Mouse (Mus musculus) kidney, postnatal 0 days (tissue): ENCODE measurements around the gene Rnf150. TPM values are rescaled to one million over a fixed set of nuclear protein-coding genes. Genes with fewer than 3 reads are reported as not detected.

Experiments used
- ATAC-seq: fragments of 200-750 bp; cut with Nextera tagmentation; replicated peaks from 2 replicates; pipeline ENCODE4 v1.8.0; 2017; ENCODE audit warnings: low read depth, moderate number of reproducible peaks, moderate TSS enrichment, moderate library complexity; ENCODE audit not compliant: low FRiP score
- DNase-seq: peaks from one replicate; pipeline ENCODE4 v3.0.0-alpha.2; 2016; ENCODE audit warnings: low spot score
- H3K27ac ChIP-seq: fragments of 300-500 bp; sonication (generic); 2 replicates; pipeline ENCODE4 v1.5.1; 2014; ENCODE audit warnings: mild to moderate bottlenecking
- H3K27me3 ChIP-seq: fragments of 300-500 bp; sonication (generic); 2 replicates; pipeline ENCODE4 v1.6.1; 2014; ENCODE audit warnings: low read length, mixed read lengths; ENCODE audit not compliant: insufficient read depth
- H3K36me3 ChIP-seq: fragments of 300-500 bp; sonication (generic); 2 replicates; pipeline ENCODE4 v1.6.1; 2014; ENCODE audit warnings: low read length, mixed read lengths; ENCODE audit not compliant: insufficient read depth
- H3K4me1 ChIP-seq: fragments of 300-500 bp; sonication (generic); replicated peaks from 2 replicates; pipeline ENCODE4 v1.6.1; 2014; ENCODE audit warnings: antibody characterized with exemption, low read length, mixed read lengths; ENCODE audit not compliant: insufficient read depth
- H3K4me2 ChIP-seq: fragments of 300-500 bp; sonication (generic); 2 replicates; pipeline ENCODE4 v1.6.1; 2014; ENCODE audit warnings: mild to moderate bottlenecking, low read length, moderate library complexity, mixed read lengths
- H3K4me3 ChIP-seq: fragments of 300-500 bp; sonication (generic); replicated peaks from 2 replicates; pipeline ENCODE4 v1.5.1; 2014; ENCODE audit warnings: low read depth, low read length
- H3K9ac ChIP-seq: fragments of 300-500 bp; sonication (generic); 2 replicates; pipeline ENCODE4 v1.6.1; 2014; ENCODE audit warnings: low read depth, low read length
- H3K9me3 ChIP-seq: fragments of 300-500 bp; sonication (generic); replicated peaks from 2 replicates; pipeline ENCODE4 v1.6.1; 2016; ENCODE audit warnings: low read length, inconsistent platforms, mixed read lengths
- CTCF ChIP-seq: IDR thresholded peaks from 2 replicates; pipeline ENCODE4 v1.5.1; 2016; ENCODE audit warnings: antibody characterized with exemption, low read depth, mild to moderate bottlenecking, moderate library complexity
- WGBS: fragments of 180-500 bp; shearing (Covaris S2); extraction: QIAGEN DNeasy Blood & Tissue Kit; methylation state at CpG from one replicate; pipeline ENCODE4 v1.1.7; 2014; 5-methylcytosine and 5-hydroxymethylcytosine counted together
- polyA plus RNA-seq: library from polyadenylated mRNA; unstranded; fragments of >200 nt; fragmentation: Nextera tagmentation; extraction: Ambion mirVana; gene quantifications from 2 replicates; pipeline ENCODE4 v1.2.1, GENCODE M21; 2015

Rnf150 gene
- polyA plus RNA-seq, 1 experiment from 2014 or later = 1.3 TPM

DNA sequence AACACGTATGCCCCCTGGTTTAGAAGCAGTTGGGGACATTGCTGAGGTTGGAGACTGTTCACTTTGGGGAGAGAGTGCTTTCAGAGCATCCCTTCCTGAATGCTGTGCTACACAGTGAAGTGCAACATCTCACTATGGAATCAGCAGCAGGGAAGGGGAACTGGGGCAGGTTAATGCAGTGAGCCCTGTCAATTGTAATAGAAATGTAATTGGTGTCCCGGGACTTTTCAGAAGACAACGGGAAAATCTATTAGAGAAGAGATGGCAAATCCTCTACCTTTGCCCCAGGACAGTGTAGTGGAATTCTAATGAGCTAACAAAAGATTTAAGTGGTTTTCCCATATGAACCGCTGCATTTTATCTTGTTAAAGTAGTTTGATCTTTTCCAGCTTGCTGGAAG is 21.3 kb downstream of the Rnf150 start:
- no peak overlapping the region for H3K27ac ChIP-seq
- no peak overlapping the region for H3K4me3 ChIP-seq
- H3K4me1 ChIP-seq = no peaks in the 10 kb centered on the region
- no peaks in the 10 kb centered on the region for H3K27me3 ChIP-seq
- no peak for TF ChIP-seq CTCF
- H3K36me3 ChIP-seq = no peaks in the 10 kb centered on the region
- WGBS = 73% methylated on average over 4 of the region's 4 CpGs
- no peak overlapping the region for H3K4me2 ChIP-seq
- ATAC-seq (no peak), DNase-seq (no peak)
- no peak overlapping the region for H3K9ac ChIP-seq
- no peaks in the 10 kb centered on the region for H3K9me3 ChIP-seq

DNA sequence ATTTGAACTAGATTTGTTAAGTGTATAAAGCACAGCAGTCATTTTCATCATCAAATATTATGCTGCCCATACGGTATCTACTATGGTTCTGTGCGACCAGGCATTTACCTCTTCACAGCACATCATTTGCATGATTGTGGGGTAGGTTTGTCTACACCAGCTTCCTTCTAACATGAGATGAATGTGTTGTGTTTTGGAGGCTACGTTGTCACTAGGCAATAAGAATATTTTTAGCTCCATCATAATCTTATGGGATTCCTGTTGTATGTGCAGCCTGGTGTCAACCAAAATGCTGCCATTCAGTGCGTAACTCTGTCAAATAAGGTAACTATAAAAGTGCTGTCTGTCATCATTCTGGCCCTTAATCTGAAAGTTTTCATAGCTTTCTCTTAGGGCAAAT is 24.1 kb downstream of the Rnf150 start:
- ATAC-seq (no peak), DNase-seq (no peak)
- no peak overlapping the region for H3K4me3 ChIP-seq
- no peak overlapping the region for H3K4me2 ChIP-seq
- H3K27ac ChIP-seq = no peak overlapping the region
- no peak for TF ChIP-seq CTCF
- H3K9ac ChIP-seq = no peak overlapping the region
- H3K4me1 ChIP-seq = no peaks in the 10 kb centered on the region
- no peaks in the 10 kb centered on the region for H3K36me3 ChIP-seq
- 92% methylated on average over 4 of the region's 4 CpGs for WGBS
- no peaks in the 10 kb centered on the region for H3K27me3 ChIP-seq
- no peaks in the 10 kb centered on the region for H3K9me3 ChIP-seq

DNA sequence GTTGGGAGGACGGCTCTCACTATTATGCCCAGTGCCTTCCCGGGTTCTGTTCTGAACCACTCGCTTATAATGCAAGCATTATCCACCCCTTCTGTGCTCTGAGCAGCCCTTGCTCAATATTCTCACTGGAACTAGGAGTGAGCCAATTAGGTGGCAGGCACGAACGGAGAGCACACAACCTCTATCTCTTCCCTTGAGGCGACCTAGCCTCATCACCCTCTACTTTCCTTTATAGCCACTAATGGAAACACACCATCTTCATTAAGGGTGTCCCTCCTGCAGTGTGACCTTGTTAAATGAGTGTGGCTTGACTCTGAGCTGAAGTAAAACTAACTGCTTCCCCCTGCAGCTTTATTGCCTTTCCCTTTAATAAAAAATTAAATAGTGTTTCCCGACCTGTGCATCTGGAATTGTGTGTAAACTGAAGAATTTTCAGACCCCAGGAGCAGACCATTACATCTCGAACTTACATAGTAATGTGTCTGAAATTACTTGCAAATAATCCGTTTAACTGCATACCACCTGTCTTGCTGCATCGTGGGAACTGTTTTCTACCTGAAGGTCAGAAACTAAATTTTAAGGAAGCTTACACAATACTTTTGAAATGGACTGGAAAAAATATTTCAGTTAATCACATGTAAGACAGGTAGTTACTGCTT is 26.0 kb downstream of the Rnf150 start:
- no peak for TF ChIP-seq CTCF
- Histone ChIP-seq H3K27ac (no peak overlapping the region), H3K36me3 (no peaks in the 10 kb centered on the region), H3K4me2 (no peak overlapping the region), H3K9me3 (no peaks in the 10 kb centered on the region), H3K4me3 (no peak overlapping the region), H3K4me1 (no peaks in the 10 kb centered on the region), H3K27me3 (no peaks in the 10 kb centered on the region), H3K9ac (no peak overlapping the region)
- no peak for ATAC-seq
- no peak for DNase-seq
- WGBS = 71% methylated on average over 10 of the region's 10 CpGs

DNA sequence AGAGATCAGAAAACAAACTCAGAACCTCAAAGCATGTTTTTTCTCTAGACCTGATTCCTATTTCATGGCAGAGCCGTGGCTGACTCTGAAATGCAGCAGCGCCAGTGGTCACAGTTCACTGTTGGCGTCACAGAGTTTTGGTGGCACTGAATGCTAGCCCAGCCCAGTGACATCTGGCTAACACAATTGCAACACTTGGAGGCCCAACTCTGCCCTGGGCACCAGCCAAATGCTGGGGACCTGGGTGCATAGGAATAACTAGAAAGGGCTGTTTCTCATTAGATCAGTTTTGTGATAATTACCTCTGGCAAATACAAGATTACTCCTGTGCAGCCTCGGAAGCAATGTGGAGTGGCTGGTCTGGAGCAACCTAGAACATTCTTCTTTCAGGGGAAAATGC is 31.9 kb downstream of the Rnf150 start:
- DNase-seq = no peak
- no peaks in the 10 kb centered on the region for H3K36me3 ChIP-seq
- no peaks in the 10 kb centered on the region for H3K9me3 ChIP-seq
- H3K4me3 ChIP-seq = no peak overlapping the region
- H3K4me2 ChIP-seq = no peak overlapping the region
- no peak for TF ChIP-seq CTCF
- H3K27me3 ChIP-seq = no peaks in the 10 kb centered on the region
- WGBS = 83% methylated on average over 4 of the region's 4 CpGs
- H3K4me1 ChIP-seq = no peaks in the 10 kb centered on the region
- H3K27ac ChIP-seq = no peak overlapping the region
- no peak for ATAC-seq
- no peak overlapping the region for H3K9ac ChIP-seq

DNA sequence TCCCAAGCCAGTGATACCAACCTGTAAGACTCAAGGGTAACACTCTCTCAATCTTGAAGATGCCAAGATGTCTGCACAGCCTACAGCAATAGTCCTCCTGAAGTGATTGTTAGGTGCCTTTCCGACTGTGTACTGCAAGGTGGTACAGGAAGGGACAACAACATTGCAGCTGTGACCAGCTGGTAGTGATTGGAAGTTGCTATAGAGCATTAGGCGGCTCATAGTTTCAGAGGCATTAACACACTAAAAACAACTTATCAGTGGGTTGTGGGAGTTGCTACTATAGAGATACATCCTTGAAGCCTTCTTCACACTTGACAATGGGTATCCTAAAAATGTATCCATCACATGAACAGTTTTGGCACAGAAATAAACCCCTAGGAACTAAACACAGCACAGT is 33.6 kb downstream of the Rnf150 start:
- 89% methylated on average over 2 of the region's 2 CpGs for WGBS
- Histone ChIP-seq H3K27ac (no peak overlapping the region), H3K27me3 (no peaks in the 10 kb centered on the region), H3K4me3 (no peak overlapping the region), H3K4me2 (no peak overlapping the region), H3K4me1 (no peaks in the 10 kb centered on the region), H3K9ac (no peak overlapping the region), H3K36me3 (no peaks in the 10 kb centered on the region), H3K9me3 (no peaks in the 10 kb centered on the region)
- DNase-seq (no peak), ATAC-seq (no peak)
- no peak for TF ChIP-seq CTCF

DNA sequence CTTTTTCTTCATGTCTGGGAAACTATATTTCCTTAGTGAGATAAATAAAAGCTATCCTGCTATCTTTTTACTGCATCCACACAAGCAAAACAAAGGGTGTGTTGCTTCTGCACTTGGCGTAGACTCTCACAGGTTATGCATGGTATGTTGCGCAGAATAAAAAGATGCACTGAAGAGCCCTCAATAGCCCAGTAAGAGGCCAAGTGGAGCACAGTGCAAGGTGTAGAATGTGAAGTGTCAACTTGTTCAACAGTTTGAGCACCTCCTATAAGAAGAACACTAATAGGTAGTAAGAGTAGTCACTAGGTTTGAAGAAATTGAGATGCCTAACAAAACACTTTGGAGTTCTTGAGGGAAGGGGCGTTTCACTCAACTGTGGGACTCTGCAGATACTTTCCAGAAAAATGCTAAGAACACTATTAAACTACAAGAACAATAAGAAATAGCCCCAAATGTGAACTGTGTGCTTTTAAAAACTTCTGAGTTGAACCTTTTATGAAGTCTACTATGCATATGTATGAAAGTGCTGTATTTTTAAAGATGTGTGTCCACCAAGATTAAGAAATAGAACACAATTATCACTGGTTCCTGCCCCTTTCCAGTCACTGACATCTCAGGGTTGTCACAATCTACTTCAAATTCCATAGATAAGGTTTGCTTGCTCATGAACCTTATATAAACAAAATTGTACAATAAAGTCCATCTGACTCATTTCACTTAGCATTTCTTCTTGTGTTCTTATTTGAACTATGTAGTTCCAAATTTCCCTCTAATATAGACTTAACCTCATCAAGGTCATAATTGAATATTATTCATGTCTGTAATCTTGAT is 34.7 kb downstream of the Rnf150 start:
- DNase-seq = no peak
- no peak overlapping the region for H3K4me2 ChIP-seq
- no peak for TF ChIP-seq CTCF
- no peak overlapping the region for H3K4me3 ChIP-seq
- no peak overlapping the region for H3K27ac ChIP-seq
- H3K36me3 ChIP-seq = no peaks in the 10 kb centered on the region
- ATAC-seq = no peak
- 88% methylated on average over 3 of the region's 3 CpGs for WGBS
- H3K4me1 ChIP-seq = no peaks in the 10 kb centered on the region
- no peaks in the 10 kb centered on the region for H3K9me3 ChIP-seq
- no peaks in the 10 kb centered on the region for H3K27me3 ChIP-seq
- H3K9ac ChIP-seq = no peak overlapping the region
